Mouse (Mus musculus) left cerebral cortex, adult 18-20 months (tissue): ENCODE data around the gene Elane. TPM values are rescaled to one million over a fixed set of nuclear protein-coding genes. Genes with fewer than 3 reads are reported as not detected.

Source experiments
- DNase-seq, 2 experiments: peaks; one replicate each; pipeline ENCODE4 v3.0.0; 2021 to 2022; ENCODE audit warnings: low spot score in 2 of 2, mixed read lengths in 1 of 2
- long read RNA-seq, 2 experiments: library from polyadenylated mRNA; stranded (forward); transcript quantifications; one replicate each; pipeline ENCODE4 v2.0.0; 2021
- total RNA-seq, 2 experiments: library from RNA; stranded (reverse); gene quantifications; 2 replicates each; pipeline ENCODE4 v1.2.3; 2021

Elane gene
- total RNA-seq: not detected
- long read RNA-seq, experiment 1: 0 reads
- long read RNA-seq, experiment 2: 0 reads

DNA sequence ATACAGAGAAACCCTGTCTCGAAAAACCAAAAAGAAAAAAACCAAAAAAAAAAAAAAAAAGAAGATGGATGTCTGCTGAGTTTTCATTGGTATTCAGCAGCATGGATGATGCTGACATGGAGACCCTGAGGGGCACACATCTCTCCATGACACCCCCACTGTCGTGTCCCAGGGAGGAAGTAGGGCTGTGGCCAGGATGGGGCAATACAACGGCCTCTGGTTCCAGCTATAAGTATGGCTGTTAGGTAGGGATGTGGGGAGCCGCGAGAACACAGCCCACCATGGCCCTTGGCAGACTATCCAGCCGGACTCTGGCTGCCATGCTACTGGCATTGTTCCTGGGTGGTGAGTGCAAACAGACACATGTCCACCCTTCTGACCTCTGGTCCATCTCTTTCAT is at the start of gene Elane:
Elane (plus strand) TSS at position 194 of the 400 bp plus-strand sequence.
- DNase-seq: no peak

DNA sequence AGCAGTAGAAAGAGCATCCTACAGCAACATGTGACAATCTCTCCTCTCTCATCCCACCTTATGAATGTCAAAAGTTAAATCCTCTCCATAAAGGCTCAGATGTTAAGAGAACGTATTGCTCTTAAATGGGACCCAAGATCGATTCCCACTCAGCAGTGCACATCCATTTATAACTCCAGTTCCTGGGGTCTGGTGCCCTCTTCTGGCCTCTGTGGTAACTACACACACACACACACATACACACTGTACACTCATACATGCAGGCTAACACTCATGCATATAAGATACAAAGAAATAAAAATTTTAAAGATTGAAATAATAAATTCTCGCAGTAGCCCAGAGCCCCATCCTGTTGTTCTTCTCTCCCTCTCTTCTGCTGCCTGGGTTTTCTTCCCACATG is 49.1 kb upstream of the Elane start:
- no peak for DNase-seq

DNA sequence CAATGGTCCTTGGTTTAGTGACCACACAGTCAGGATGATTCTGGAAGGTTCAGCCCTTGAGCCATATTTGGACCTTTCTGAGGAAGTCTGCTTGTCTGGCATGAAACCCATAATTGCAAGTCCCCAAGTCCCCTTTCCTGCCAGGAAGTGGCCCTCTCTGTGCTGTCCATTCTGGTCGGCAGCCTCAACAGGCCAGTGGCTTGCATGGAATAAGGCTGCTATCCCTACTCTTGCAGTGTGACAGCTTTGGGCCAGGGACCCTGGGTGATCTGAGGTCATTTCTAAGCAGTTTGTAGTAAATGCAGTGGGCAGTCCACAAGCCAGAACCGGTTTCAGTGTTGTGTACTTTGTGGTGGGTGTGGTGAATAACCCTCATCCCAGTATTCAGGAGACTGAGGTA is 47.9 kb upstream of the Elane start:
- no peak for DNase-seq

DNA sequence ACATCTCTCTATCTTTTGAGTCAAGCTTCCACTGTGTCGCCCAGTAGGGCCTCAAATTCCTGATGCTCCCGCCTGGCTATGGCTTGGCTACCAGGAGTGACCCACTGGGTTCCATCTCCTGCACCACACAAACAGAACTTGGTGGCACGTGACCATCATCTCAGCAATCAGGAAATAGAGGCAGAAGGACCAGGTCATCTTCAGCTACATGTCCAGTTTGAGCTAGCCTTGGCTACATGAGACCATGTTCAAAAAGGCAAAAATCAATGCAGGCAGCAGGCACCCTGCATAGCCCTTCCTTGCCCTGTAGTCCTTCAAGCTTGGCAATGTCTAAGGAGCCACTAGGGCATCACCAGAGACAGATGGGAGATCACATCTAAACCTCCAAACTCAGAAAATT is 46.0 kb upstream of the Elane start:
- no peak for DNase-seq

DNA sequence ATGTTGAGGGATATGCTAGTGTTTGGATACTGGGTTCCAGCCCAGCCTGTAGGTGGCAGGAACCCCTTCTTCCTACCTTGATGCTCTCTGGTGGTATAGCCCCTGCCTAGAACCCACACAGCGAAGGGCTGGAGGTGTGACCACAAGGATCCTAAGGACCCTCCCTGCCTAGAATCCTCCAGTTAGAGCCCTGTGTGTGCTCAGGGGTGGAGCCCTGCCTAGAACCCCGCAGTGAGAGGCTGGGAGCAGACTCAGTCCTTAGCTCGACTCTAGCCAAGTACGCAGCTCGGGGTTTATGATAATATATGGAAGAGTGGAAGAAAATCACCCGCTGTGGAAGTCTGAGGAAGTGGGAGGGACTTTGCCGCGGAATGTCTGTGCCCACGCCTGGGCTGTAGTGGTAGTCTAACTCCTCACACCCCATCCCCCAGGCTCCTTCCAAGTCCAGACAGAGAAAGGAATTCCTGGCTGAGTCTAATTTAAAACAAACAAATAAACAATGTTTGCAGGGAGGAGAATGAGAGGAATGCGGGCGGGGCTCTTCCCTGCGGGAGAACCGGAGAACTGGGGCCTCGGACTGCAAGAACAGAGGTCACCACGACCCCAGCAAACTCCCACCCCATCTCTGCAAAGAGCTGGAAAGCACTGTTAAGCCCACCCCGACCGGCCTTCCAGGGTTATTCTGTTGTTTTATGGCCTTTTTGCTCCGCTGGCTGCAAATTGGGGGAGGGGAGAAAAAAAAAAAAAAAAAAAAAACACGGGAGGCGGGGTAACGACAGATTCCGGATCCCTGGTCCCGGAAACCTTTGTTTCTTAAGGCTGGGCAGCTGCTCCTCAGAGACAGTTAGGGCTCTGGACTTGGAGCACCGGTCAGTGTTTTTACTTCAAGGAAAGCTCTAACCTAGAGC is 45.1 kb upstream of the Elane start:
- DNase-seq: peak; percentile 68 to 77

DNA sequence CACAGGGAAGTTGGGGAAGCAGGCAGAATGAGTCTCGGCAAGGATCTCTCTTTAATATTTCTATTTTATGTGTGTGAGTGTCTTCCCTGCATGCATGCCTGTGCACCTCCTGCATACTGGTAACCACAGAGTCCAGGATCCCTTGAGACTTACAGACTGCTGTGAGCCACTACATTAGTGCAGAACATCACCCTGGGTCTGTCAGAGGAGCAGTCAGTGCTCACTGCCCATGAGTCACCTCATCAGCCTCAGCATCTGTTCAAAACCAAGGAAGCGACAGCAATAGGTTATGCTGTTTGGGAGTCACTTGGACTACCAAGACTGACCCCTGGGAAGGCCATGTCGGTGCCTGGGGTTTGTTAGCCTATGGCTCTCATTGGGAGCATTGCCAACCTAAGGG is 43.7 kb upstream of the Elane start:
- no peak for DNase-seq

DNA sequence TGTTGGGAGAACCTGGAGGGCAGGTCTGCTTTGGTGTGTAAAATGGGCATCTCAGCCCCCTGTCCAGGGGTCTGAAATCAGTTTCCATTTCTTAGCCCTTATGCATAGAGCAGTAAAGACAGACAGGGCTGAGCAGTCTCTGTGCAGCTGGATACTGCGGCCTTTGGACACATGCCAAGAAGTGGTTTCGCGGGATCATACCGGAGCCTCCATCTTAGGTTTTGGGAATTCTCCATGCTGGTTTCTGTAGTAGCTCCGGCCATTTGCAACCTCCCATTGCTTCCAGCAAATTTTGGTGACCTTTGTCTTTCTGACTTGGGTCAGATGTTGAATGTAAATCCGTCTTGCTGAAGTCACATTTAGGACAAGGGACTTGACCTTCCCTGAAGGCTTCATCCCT is 42.6 kb upstream of the Elane start:
- DNase-seq: no peak

DNA sequence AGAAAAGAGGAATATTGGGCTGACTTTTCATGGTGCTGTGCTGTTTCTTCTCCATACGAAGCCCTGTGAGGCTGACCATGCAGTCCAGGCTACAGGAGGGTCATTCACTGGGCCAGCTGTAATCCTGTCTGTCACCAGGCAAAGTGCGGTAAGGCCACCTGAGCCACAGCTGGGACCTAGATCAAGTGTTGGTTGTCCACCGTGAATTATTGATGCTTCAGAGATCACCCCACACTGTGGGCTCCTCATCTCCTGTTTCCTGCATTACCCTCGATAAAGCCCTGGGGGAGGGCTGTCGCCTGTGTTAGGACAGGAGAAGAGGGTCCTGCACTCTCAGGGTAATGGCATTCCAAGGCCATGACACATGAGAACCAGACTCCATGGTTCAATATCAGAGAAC is 39.5 kb upstream of the Elane start:
- DNase-seq: no peak

DNA sequence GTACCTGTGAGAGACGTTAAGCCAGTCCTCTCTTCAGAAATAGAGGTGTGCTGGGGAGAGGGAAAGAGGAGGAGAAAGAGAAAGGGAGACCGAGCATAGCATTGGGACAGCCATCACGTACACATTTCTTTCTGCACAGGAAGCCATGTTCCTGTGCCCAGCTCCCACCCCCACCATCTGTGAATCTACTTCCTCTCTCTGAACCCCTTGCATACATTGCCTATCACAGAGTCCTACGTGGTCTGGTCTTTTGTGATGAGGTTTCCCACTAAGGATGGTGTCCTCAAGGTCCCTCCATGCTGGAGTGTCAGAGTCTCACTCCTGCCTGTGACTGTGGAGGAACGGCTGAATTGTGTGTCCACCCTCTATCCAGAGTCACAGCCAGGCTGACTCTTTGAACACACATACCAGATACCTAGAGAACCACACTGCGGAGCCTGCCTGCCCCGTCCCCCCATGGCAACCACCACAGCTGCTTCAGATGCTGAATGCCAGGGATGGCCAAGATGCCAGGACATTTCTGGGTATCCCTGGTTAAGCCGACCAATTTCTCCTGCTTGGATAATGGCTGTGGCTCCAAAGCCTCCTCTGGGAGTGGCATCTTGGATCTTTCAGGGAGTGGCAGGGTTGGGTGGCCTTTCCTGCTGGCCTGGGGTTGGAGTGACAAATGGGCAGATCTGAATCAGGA is 36.0 kb upstream of the Elane start:
- DNase-seq: no peak

DNA sequence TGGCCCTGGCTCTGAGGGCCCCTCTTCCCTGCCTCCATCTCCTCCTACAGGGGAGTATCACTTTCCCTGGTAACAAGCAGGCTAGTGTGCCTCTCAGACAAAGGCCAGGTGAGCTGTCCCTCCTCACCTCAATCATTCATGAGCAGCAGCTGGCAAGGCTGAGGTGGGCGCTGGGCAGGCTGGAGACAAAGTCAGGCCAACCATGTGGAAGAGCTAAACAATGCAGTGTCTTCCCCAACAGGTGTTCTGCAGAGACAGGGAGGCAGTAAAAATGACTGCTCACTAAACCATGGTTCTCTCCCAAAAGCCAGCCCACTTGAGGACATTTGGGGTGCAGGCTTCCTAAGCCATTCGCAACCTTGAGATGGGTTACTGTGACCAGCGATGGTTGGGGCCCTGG is 34.4 kb upstream of the Elane start:
- DNase-seq: no peak

DNA sequence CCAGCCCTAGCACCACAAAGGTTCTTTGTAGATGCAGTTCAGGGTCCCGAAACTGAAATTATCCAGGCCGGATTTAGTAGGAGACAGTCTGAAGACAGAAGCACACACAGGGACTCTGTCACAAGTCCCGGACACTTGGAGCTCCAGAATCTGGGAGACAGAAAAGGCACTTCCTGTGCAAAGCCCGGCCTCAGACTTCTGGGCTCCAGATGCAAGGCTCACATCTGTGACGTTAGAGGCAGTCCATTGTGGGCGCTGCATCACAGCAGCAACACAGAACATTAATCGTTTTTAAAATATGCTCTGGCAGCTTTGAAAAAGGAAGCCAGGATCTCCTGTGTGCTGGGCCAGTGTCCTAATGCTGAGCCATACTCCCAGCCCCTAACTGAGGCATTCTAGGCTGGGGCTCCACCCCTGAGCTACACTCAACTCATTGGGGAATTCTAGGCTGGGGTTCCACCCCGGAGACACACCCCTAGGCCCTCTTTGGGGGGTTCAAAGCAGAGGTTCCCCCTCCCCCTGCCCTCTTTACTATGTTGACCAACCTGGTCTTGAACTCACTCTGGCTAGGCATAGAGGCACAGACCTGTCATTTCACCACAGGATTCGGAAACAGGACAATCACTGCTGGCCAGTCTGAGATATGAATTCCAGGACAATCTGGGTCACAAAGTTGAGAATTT is 33.8 kb upstream of the Elane start:
- DNase-seq: no peak

DNA sequence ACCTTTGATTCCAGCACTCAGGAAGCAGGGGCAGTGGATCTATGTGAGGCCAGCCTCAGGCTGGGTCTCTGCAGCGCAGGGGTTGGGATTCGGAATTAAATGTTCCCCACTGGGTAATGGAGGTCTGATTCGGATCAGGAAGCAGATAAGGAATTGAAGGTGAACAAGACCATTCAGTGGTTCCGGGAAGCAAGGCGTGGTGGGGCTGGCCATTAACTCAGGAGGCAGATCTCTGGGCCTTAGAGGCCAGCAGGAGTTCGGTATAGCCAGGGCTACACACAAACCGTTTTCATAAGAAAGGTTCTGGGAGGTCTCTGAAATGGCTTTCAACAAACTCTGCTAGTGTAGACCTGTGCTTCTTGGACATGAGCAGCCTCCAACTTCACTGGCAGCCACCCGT is 33.2 kb upstream of the Elane start:
- DNase-seq: no peak

DNA sequence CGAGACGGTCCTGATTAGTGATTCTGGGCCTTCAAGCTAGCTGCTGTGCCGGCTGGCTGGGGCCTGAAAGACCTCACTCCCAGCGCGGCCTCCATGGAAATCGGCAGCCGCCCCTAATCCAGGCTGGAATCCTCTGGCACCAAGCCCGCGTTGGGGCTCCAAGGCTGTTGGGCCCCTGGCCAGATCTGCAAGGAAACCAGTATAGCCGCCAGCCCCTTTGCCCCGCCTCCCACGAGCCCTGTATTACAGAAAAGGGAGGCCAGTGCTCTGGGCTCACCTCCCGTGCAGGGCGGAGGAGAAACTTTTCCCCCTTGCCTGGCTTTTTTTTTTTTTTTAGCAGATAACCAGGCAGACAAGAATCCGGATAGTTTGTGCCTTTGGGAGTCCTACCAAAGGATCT is 32.7 kb upstream of the Elane start:
- peak; percentile 73 to 74 for DNase-seq

DNA sequence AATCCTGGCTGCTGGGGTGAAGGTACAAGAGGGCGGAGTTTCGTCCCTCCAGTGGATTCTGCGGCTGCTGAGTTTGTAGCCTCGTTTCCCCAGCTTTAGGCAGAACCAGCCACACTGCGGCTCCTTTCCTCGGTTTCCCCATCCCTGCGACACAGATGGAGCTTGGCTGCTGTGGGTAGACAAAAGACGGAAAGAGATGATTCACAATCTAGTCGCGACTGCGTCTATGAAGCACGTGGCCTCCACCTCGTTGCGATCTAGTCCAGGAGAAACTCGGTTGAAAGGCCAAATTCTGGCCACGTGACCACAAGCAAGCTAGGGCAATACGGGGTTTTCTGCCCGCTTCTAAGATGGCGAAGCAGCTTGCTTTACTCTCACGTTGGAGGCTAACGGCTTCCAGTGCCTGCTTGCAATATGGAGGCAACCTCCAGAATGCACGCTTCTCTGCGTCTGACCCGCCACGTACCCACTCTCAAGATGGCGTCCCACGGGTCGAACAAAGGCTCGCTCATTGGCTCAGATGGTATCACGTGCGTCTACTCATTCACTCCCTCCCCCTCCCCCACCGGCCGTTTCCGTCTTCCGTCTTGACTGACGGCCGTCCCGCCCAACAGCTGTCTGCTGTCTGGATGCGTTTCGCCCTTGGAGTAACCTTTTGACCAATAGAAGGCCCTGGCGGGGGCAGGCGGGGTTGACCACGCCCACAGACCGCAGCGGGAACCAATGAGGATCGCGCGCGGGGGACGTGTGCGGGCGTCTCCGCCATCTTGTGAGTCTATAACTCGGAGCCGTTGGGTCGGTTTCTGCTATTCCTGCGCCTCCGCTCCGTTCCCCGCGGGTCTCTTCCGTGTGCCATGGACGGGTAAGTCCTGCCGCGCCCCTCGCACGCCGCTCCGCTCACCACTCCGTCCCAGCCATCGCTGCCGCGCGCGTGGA is 31.9 kb upstream of the Elane start, which contains the start of gene Ptbp1:
Ptbp1 (plus strand) TSS at position 568 of the 936 bp plus-strand sequence.
- peak; percentile 99 for DNase-seq

DNA sequence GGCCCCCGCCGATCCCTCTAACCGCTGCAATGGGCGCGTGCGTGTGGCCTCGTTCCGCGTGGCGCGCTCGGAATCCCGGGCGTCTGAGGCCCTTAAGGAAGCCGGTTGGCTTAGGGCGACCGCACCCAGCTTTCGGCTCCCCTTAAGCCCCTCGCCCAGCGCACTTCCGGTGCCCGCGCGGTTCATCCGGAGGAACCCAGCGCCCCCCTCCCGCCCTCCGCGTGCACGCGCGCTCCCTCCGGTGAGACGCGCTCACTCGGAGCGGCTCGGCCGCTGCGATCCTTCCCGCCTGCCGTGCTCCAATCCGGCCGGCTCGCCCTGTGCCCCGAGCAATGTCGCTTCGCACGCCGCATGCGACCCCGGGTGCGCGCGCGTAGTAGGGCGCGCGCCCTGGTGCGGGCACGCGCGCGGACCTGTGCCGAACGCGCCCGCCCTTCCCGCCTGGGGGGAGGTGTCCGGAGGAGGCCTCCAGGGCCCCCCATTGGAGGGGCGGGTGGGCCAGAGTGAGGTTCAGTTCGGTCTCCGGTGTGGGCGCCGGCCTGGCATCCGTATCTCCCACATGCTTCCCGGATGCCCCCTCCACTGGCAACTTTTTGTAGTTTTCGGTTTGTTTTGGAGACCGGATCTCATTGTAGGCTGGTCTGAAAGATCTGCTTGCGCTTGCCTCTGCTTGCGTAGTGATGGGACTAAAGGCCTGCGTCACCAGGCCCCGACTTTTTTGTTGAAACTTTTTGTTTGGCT is 31.1 kb upstream of the Elane start:
- DNase-seq: peak; percentile 43 to 53

DNA sequence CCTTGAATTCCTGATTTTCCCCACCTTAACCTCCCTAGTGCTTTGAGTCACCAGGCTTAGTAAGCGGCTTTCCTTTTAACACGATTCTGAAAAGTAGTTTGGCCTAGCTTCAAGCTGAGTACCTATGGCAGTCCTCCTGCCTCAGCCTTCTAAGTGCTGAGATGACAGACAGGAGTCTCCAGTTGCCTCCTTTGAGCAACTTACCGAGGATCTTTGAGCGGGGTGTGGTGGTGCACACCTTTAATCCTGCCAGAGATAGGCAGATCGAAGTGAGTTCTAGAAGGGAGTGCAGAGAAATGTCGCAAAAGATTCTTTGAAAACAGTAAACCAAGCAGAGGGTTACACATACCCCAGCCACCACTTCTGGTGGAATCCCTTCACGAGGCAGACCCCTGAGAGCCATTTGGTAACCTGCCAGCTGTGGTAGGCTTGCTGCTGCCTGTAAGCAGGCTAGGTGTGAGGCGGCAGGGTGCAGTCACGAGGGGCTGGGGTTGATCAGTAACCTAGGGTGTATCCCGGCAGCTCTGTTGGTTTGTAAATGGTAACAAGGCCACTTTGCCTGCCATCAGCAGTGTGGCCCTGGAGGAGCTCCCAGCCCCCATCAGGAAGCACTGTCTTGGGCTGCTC is 30.4 kb upstream of the Elane start:
- no peak for DNase-seq

DNA sequence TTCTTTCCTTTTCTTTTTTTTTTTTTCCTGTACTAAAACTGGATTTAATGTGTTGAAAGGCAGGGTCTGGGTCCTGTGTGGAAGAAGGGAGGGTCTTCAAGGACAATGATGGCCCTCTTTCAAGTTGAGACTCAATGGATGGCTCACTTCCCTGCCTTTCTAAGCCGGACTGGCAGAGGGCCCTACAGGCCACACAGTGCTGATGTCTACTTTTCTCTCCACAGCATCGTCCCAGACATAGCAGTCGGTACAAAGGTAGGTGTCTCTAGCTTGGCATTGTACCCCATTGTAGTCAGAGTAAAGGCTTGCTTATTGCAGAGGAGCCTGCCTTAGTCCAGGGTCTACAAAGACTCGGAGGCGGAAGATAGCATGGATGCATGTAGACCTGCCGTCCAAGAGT is 29.8 kb upstream of the Elane start:
- no peak for DNase-seq

DNA sequence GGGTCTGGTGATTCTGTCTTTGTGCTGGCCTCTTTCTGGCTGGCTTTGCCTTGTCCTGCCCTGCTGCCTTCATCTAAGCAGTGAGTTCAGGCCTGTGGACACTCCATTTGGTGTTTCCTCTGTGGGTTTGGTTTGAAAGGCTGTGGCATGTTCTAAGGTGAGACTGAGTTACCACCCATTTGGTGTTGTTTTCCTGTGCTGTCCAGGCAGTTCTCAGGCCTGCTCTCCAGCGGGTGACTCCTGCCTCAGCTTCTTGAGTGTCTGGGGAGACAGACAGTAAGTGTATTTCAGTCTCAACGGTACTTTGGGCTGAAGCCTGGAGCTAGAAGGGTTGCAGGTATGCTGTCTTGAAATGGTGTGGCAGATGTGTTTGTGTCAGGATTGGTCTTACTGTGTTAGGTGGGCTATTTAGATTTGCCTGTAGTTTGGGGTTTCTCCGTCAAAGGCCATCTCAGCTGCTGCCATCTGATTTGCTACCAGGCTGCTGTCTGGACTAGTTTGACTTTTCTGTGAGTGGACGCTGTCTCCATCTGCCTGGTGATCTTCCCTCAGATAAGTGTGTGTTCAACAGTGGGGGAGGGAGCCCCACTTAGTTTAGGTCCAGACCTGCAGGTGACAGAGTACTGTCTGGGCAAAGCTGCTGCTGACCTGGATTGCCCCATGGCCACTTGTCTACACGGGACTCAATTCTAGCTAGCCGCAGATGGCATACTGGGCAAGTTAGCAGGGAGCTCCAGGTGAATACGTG is 29.2 kb upstream of the Elane start:
- no peak for DNase-seq

DNA sequence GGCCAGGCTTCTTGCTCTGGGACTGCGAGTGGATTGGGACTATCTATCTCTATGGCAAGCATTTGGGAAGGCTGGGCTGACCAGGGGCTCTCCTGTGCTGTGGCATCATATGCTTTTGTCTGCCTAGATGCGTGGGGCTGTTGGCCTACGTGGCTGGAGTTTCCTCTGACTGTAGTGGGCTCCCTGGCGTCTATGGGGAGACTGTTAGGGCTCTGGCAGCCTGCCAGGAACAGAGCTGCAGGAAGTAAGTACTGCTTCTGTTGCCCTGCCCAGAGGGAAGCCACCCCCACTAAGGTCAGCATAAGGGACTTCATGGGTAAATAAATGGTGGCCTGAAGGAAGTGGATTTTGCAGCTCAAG is 28.6 kb upstream of the Elane start:
- DNase-seq: no peak
